Mouse (Mus musculus) thymus, postnatal 0 days (tissue): Measurements from ENCODE around the gene Ldlrad3. TPM values are rescaled to one million over a fixed set of nuclear protein-coding genes. Genes with fewer than 3 reads are reported as not detected.

Source experiments
- DNase-seq: peaks from one replicate; pipeline ENCODE4 v3.0.0-alpha.2; 2015; ENCODE audit warnings: low spot score
- polyA plus RNA-seq: library from polyadenylated mRNA; unstranded; fragments of >200 nt; fragmentation: Nextera tagmentation; extraction: Ambion mirVana; gene quantifications from 2 replicates; pipeline ENCODE4 v1.2.1, GENCODE M21; 2015

Ldlrad3 gene
- polyA plus RNA-seq, 1 experiment from 2014 or later: 13.6 TPM

DNA sequence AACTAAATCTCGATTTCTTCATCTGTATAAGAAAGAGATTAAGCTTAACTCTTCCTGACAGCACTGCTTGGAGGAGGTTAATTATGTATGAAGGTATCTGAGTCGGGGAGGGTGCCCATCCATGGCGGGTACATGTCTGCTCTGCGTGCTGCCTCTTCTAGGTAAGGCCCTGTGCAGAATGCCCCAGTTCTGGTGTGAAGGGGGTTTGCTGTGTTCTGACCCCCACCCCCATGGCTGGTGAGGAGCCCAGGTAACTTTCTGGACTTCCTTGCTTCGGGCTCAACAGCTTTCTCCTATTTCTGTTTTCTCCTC lies 279.9 kb downstream of the Ldlrad3 start:
- DNase-seq: peak; percentile 13

DNA sequence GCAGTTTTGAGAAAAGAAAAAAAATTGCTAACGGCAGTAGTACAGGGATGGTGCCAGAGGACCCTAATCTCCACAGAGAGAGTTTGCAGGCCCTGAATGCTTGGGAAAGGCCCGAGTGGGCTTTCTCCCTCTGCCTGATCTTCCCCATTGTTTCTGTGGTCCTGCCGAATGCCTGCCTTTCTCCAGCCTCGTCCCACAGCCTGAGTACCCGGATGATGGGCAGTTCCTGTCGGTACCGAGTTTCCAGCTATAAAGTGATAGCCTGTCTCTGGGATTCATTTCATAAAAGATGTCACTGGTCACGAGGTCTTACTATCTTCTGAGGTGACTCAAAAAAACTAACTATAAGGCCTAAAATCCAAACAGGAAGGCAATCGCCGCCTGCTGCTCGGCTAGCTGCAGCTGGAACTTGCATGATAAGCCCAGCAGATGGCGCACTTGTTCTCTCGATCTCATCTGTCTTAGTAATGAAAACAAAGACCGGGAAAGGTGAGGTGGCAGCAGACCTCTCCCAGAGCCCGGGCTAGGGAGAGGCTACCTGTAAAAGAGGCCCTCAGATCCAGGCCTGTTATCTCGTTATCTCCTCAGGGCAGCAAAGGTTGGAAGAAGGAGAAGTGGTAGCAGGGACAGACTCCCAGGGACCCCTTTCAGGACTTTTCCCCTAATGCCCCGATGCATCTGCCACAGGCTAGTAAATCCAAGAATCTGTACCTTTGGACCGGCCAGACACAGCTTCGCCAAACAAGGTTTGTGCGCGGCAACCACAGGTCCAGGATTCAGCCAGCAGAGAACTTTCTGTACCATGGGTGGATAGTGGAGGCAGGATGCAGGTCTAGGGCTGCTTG lies 280.4 kb downstream of the Ldlrad3 start:
- DNase-seq: peak; percentile 87

DNA sequence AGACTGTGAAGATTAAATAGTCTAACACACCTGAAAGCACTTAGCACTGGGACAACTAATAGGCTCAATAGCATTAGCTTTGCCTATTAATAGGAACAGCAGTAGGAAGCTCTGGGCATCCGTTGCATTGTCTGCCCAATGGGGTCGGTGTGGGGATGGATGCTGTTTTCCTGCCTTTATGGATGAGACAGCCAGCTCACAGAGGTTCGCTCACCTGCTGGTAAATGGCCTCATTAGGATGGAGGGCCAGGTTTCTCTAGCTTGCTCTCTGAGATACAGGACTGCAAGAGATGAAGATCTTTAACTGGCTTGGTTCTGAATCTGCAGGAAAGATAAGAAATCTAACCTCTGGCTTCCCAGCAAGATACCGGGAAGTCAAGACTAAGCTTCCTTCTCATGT lies 284.0 kb downstream of the Ldlrad3 start:
- no peak for DNase-seq

Other genes with a start within 250 kb of the Ldlrad3 start
- gene Trim44, start 221.4 kb upstream of the Ldlrad3 start, polyA plus RNA-seq: 14.6 and 22.1 TPM in 2 replicates